Mouse (Mus musculus) layer of hippocampus, adult 18-20 months (tissue): ENCODE data around the gene Lhfp. TPM values are rescaled to one million over a fixed set of nuclear protein-coding genes. Genes with fewer than 3 reads are reported as not detected.
"Not testable (repeated sequence)": the region's sequence is repeated elsewhere in the genome, so short reads cannot be mapped to it uniquely, and the experiment has no call there.

Experiments
- DNase-seq, 2 experiments: peaks; one replicate each; pipeline ENCODE4 v3.0.0; 2022; ENCODE audit warnings: low spot score in 2 of 2
- total RNA-seq, 2 experiments: library from RNA; stranded (reverse); gene quantifications; 2 replicates each; pipeline ENCODE4 v1.2.3; 2021

The Lhfp gene
- total RNA-seq, 2 experiments from 2014 or later: 19.9 to 23.4 TPM

GRCm38 (mm10) chr3:53253223-53253832, 212.0 kb downstream of the Lhfp start:
- no peak for DNase-seq

- DNase-seq: peak in 1 of 2 experiments; percentile 12
Measured at GRCm38 (mm10) chr3:53258657-53259158, 217.4 kb downstream of the Lhfp start.

GRCm38 (mm10) chr3:53266116-53266515, 224.8 kb downstream of the Lhfp start:
- DNase-seq: no peak

GRCm38 (mm10) chr3:53267046-53267445, 225.7 kb downstream of the Lhfp start:
- DNase-seq: peak in 1 of 2 experiments; percentile 11

- no peak for DNase-seq
Measured at GRCm38 (mm10) chr3:53273220-53273619, 231.9 kb downstream of the Lhfp start.

- no peak for DNase-seq
Measured at GRCm38 (mm10) chr3:53277993-53278392, 236.7 kb downstream of the Lhfp start.

- DNase-seq: not testable (repeated sequence)
Measured at GRCm38 (mm10) chr3:53282005-53282404, 240.7 kb downstream of the Lhfp start.

- DNase-seq: no peak
Measured at GRCm38 (mm10) chr3:53284023-53284422, 242.7 kb downstream of the Lhfp start.

- no peak for DNase-seq
Measured at GRCm38 (mm10) chr3:53284471-53285177, 243.3 kb downstream of the Lhfp start.

GRCm38 (mm10) chr3:53288662-53289061, 247.3 kb downstream of the Lhfp start:
- no peak for DNase-seq

- DNase-seq: no peak
Measured at GRCm38 (mm10) chr3:53289589-53290219, 248.4 kb downstream of the Lhfp start.

GRCm38 (mm10) chr3:53291185-53291584, 249.9 kb downstream of the Lhfp start:
- no peak for DNase-seq

- DNase-seq: no peak
Measured at GRCm38 (mm10) chr3:53291945-53292344, 250.6 kb downstream of the Lhfp start.

GRCm38 (mm10) chr3:53292474-53292873, 251.1 kb downstream of the Lhfp start:
- no peak for DNase-seq

GRCm38 (mm10) chr3:53292979-53293378, 251.7 kb downstream of the Lhfp start:
- no peak for DNase-seq

- DNase-seq: no peak
Measured at GRCm38 (mm10) chr3:53293901-53294433, 252.6 kb downstream of the Lhfp start.

GRCm38 (mm10) chr3:53294855-53295254, 253.5 kb downstream of the Lhfp start:
- no peak for DNase-seq

GRCm38 (mm10) chr3:53301866-53302265, 260.5 kb downstream of the Lhfp start:
- DNase-seq: no peak

- DNase-seq: no peak
Measured at GRCm38 (mm10) chr3:53304123-53304900, 263.0 kb downstream of the Lhfp start.

GRCm38 (mm10) chr3:53305860-53306259, 264.5 kb downstream of the Lhfp start:
- no peak for DNase-seq

GRCm38 (mm10) chr3:53308649-53309048, 267.3 kb downstream of the Lhfp start:
- no peak for DNase-seq
